Mouse (Mus musculus): ENCODE measurements around the gene Supt6. TPM values are rescaled to one million over a fixed set of nuclear protein-coding genes. Genes with fewer than 3 reads are reported as not detected.

Gene Supt6
- polyA plus RNA-seq, 1 experiment from 2014 or later, result 26.6 TPM

- peak within 1 kb of the TSS; percentile 70 for H3K4me3 ChIP-seq (ENCODE audit: low read depth, low read length)
- peak; percentile 49 for ATAC-seq (ENCODE audit: low read depth)
- under 1% methylated on average over 31 of the region's 32 CpGs for WGBS
- H3K9me3 ChIP-seq (ENCODE audit: control insufficient read depth, low read length), result no peaks in the 10 kb centered on the region
- peak within 1 kb of the TSS; percentile 98 for H3K4me2 ChIP-seq (ENCODE audit: low read depth, low read length)
- peaks cover 12% of the 10 kb centered on the region; the same call in 1 of the 2 replicates for H3K4me1 ChIP-seq (ENCODE audit: control insufficient read depth, insufficient read depth, low read length)
- H3K27me3 ChIP-seq (replicated peaks; ENCODE audit: control insufficient read depth, insufficient read depth, low read length), result no peaks in the 10 kb centered on the region
- peak within 1 kb of the TSS; percentile 97 for H3K27ac ChIP-seq (replicated peaks; ENCODE audit: low read depth, low read length)
- DNase-seq (ENCODE audit: low spot score), result peak; percentile 96
- H3K9ac ChIP-seq (ENCODE audit: low read depth, low read length), result peak within 1 kb of the TSS; percentile 86
- peaks cover 22% of the 10 kb centered on the region for H3K36me3 ChIP-seq (ENCODE audit: control insufficient read depth, insufficient read depth, low read length)
These were observed 69.4 kb downstream of the Supt6 start, which contains the start of the genes Nek8 and Tlcd1 for GRCm38 (mm10) chr11:78176402-78176862. Nek8 (minus strand) TSS chr11:78176675. Tlcd1 (plus strand) TSS chr11:78176711.

DNA sequence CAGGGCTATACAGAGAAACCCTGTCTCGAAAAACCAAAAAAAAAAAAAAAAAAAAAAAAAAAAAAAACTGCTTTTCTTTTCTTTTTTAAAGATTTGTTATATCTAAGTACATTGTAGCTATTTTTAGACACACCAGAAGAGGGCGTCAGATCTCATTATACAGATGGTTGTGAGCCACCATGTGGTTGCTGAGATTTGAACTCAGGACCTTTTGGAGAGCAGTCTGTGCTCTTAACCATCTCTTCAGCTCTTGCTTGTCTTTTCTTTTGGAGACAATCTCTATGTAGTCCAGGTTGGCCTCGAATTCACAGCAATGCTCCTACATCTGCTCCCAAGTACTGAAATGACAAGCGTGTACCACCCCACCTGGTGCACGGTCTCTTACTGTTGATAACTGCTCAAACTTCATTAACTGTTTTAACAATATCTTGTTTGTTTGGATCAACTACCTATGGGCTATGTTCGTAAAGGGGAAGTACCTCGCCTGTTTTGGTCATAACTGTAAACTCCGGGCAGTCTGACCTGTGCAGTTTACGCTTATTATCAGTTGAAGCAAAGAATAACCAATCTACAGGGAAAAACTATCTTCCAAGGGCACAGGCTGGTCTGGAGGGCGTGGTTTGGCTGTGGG lies 69.9 kb downstream of the Supt6 start:
- Histone ChIP-seq H3K4me1 (ENCODE audit: control insufficient read depth, insufficient read depth, low read length) (peaks cover 12% of the 10 kb centered on the region; the same call in 1 of the 2 replicates), H3K27me3 (replicated peaks; ENCODE audit: control insufficient read depth, insufficient read depth, low read length) (no peaks in the 10 kb centered on the region), H3K36me3 (ENCODE audit: control insufficient read depth, insufficient read depth, low read length) (peaks cover 16% of the 10 kb centered on the region), H3K4me3 (ENCODE audit: low read depth, low read length) (peak overlapping the region; percentile 70), H3K9ac (ENCODE audit: low read depth, low read length) (peak overlapping the region; percentile 86; the same call in 1 of the 2 replicates), H3K27ac (replicated peaks; ENCODE audit: low read depth, low read length) (peak overlapping the region; percentile 89), H3K4me2 (ENCODE audit: low read depth, low read length) (peak overlapping the region; percentile 98), H3K9me3 (ENCODE audit: control insufficient read depth, low read length) (no peaks in the 10 kb centered on the region)
- ATAC-seq (ENCODE audit: low read depth) (no peak), DNase-seq (ENCODE audit: low spot score) (no peak)
- 3% methylated on average over 9 of the region's 10 CpGs for WGBS

- Histone ChIP-seq H3K9me3 (ENCODE audit: control insufficient read depth, low read length) (no peaks in the 10 kb centered on the region), H3K36me3 (ENCODE audit: control insufficient read depth, insufficient read depth, low read length) (peaks cover 3% of the 10 kb centered on the region), H3K4me1 (ENCODE audit: control insufficient read depth, insufficient read depth, low read length) (0 out of 2 replicates have a peak, but pooled peaks cover 10% of the 10 kb centered on the region), H3K4me2 (ENCODE audit: low read depth, low read length) (no peak overlapping the region), H3K9ac (ENCODE audit: low read depth, low read length) (no peak overlapping the region), H3K27me3 (replicated peaks; ENCODE audit: control insufficient read depth, insufficient read depth, low read length) (no peaks in the 10 kb centered on the region), H3K4me3 (ENCODE audit: low read depth, low read length) (no peak overlapping the region), H3K27ac (replicated peaks; ENCODE audit: low read depth, low read length) (no peak overlapping the region)
- 92% methylated on average over 3 of the region's 3 CpGs for WGBS
- no peak for DNase-seq (ENCODE audit: low spot score)
- no peak for ATAC-seq (ENCODE audit: low read depth)
These were observed 71.3 kb downstream of the Supt6 start for GRCm38 (mm10) chr11:78174506-78174905.

- H3K36me3 ChIP-seq (ENCODE audit: control insufficient read depth, insufficient read depth, low read length), result no peaks in the 10 kb centered on the region
- 74% methylated on average over 18 of the region's 19 CpGs for WGBS
- DNase-seq (ENCODE audit: low spot score) (no peak), ATAC-seq (ENCODE audit: low read depth) (no peak)
- no peak overlapping the region for H3K9ac ChIP-seq (ENCODE audit: low read depth, low read length)
- H3K4me3 ChIP-seq (ENCODE audit: low read depth, low read length), result no peak overlapping the region
- no peaks in the 10 kb centered on the region for H3K9me3 ChIP-seq (ENCODE audit: control insufficient read depth, low read length)
- H3K27me3 ChIP-seq (replicated peaks; ENCODE audit: control insufficient read depth, insufficient read depth, low read length), result no peaks in the 10 kb centered on the region
- no peak overlapping the region for H3K4me2 ChIP-seq (ENCODE audit: low read depth, low read length)
- H3K4me1 ChIP-seq (ENCODE audit: control insufficient read depth, insufficient read depth, low read length), result 0 out of 2 replicates have a peak, but pooled peaks cover 7% of the 10 kb centered on the region
- no peak overlapping the region for H3K27ac ChIP-seq (replicated peaks; ENCODE audit: low read depth, low read length)
These were observed 72.9 kb downstream of the Supt6 start for GRCm38 (mm10) chr11:78172748-78173383.

DNA sequence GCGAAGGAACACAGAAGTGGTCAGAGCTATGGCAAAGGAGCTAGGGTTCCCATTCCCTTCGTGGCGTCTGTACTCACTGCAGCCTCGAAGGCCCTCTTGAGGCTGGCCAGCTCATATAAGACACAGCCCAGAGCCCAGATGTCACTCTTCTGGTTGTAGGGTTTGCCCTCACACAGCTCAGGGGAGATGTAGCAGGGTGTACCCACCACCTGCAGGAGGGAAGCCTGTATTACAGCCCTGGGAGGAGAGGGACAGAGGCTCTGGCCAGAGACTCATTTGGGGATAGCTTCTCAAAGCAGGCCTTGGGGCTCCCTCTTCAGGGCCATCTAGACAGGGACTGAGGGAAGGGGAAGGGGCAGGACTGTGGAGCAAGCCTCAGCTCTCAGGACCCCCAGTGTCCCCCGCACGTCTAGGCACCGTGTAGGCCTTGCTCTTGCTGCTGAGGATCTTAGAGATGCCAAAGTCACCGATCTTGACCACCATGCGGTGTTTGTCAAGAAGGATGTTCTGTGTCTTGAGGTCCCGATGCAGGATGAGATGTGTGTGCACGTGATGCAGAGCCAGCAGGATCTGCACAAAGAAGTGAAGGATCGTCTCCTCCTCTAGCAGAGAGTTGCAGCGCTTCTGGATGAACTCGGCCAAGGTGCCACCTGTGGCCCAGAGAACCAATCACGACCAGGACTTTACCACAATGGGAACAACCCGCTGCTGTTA lies 73.6 kb downstream of the Supt6 start:
- WGBS, result 80% methylated on average over 16 of the region's 16 CpGs
- Histone ChIP-seq H3K27ac (replicated peaks; ENCODE audit: low read depth, low read length) (no peak overlapping the region), H3K4me3 (ENCODE audit: low read depth, low read length) (no peak overlapping the region), H3K27me3 (replicated peaks; ENCODE audit: control insufficient read depth, insufficient read depth, low read length) (no peaks in the 10 kb centered on the region), H3K9me3 (ENCODE audit: control insufficient read depth, low read length) (no peaks in the 10 kb centered on the region), H3K4me1 (ENCODE audit: control insufficient read depth, insufficient read depth, low read length) (0 out of 2 replicates have a peak, but pooled peaks cover 5% of the 10 kb centered on the region), H3K36me3 (ENCODE audit: control insufficient read depth, insufficient read depth, low read length) (no peaks in the 10 kb centered on the region), H3K9ac (ENCODE audit: low read depth, low read length) (no peak overlapping the region), H3K4me2 (ENCODE audit: low read depth, low read length) (no peak overlapping the region)
- DNase-seq (ENCODE audit: low spot score), result no peak
- ATAC-seq (ENCODE audit: low read depth), result no peak

GRCm38 (mm10) chr11:78171328-78171727 lies 74.5 kb downstream of the Supt6 start:
- no peak for DNase-seq (ENCODE audit: low spot score)
- H3K4me1 ChIP-seq (ENCODE audit: control insufficient read depth, insufficient read depth, low read length), result 0 out of 2 replicates have a peak, but pooled peaks cover 4% of the 10 kb centered on the region
- 78% methylated on average over 4 of the region's 4 CpGs for WGBS
- H3K27me3 ChIP-seq (replicated peaks; ENCODE audit: control insufficient read depth, insufficient read depth, low read length), result no peaks in the 10 kb centered on the region
- H3K9me3 ChIP-seq (ENCODE audit: control insufficient read depth, low read length), result no peaks in the 10 kb centered on the region
- H3K4me3 ChIP-seq (ENCODE audit: low read depth, low read length), result no peak overlapping the region
- no peak for ATAC-seq (ENCODE audit: low read depth)
- H3K27ac ChIP-seq (replicated peaks; ENCODE audit: low read depth, low read length), result no peak overlapping the region
- no peak overlapping the region for H3K4me2 ChIP-seq (ENCODE audit: low read depth, low read length)
- no peak overlapping the region for H3K9ac ChIP-seq (ENCODE audit: low read depth, low read length)
- no peaks in the 10 kb centered on the region for H3K36me3 ChIP-seq (ENCODE audit: control insufficient read depth, insufficient read depth, low read length)

- Histone ChIP-seq H3K9ac (ENCODE audit: low read depth, low read length) (no peak overlapping the region), H3K4me1 (ENCODE audit: control insufficient read depth, insufficient read depth, low read length) (peaks cover 6% of the 10 kb centered on the region; the same call in 1 of the 2 replicates), H3K9me3 (ENCODE audit: control insufficient read depth, low read length) (no peaks in the 10 kb centered on the region), H3K4me3 (ENCODE audit: low read depth, low read length) (no peak overlapping the region), H3K27me3 (replicated peaks; ENCODE audit: control insufficient read depth, insufficient read depth, low read length) (no peaks in the 10 kb centered on the region), H3K36me3 (ENCODE audit: control insufficient read depth, insufficient read depth, low read length) (no peaks in the 10 kb centered on the region), H3K27ac (replicated peaks; ENCODE audit: low read depth, low read length) (no peak overlapping the region), H3K4me2 (ENCODE audit: low read depth, low read length) (no peak overlapping the region)
- no peak for DNase-seq (ENCODE audit: low spot score)
- WGBS, result 88% methylated on average over 15 of the region's 15 CpGs
- ATAC-seq (ENCODE audit: low read depth), result no peak
These were observed 75.5 kb downstream of the Supt6 start for GRCm38 (mm10) chr11:78170306-78170705.

DNA sequence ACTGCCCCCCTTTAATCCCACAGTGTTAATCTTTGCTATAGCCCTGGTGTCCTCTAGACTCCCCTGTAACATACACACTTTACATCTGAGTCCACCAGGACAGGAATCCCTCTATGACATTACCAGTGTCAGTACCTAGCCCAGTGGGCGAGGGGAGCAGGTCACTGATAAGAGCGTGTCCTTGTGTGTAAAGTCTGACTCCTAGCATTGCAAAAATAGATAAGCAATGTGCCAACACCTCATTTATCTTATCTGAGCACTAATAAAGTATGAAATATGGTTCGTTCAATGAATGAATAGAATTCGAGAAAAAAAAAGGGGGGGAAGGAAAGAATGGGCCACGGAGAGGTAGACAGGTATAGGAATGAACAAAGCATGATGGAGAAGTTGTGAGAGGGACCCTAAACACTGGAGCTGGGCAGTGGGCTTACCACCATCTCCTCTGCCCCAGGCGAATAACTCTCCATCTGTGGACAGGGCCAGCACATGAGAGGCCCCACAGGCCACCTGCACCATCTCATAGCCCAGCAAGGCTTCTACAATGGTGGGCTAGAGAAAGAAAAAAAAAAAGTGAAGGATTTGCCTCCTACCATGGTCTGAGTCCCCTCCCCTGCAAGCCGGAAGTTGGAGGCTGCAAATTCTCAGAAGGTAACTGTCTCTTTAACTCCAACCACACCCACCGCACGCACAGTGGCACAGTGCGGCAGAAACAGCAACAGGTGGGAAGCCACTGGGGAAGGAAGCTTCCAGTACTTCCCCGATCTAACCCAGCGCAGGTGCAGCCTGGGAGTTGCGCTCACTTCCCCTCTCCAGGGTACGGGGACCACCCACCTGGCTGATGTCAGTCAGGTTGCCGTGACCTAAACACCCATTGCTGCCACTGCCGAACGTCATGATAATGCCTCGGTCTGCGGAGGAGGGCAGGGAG lies 77.0 kb downstream of the Supt6 start:
- 52% methylated on average over 19 of the region's 19 CpGs for WGBS
- no peak for DNase-seq (ENCODE audit: low spot score)
- H3K36me3 ChIP-seq (ENCODE audit: control insufficient read depth, insufficient read depth, low read length), result no peaks in the 10 kb centered on the region
- H3K9me3 ChIP-seq (ENCODE audit: control insufficient read depth, low read length), result no peaks in the 10 kb centered on the region
- H3K4me1 ChIP-seq (ENCODE audit: control insufficient read depth, insufficient read depth, low read length), result peaks cover 6% of the 10 kb centered on the region; the same call in 1 of the 2 replicates
- ATAC-seq (ENCODE audit: low read depth), result no peak
- H3K27me3 ChIP-seq (replicated peaks; ENCODE audit: control insufficient read depth, insufficient read depth, low read length), result no peaks in the 10 kb centered on the region
- no peak overlapping the region for H3K4me3 ChIP-seq (ENCODE audit: low read depth, low read length)
- H3K4me2 ChIP-seq (ENCODE audit: low read depth, low read length), result no peak overlapping the region
- no peak overlapping the region for H3K27ac ChIP-seq (replicated peaks; ENCODE audit: low read depth, low read length)
- H3K9ac ChIP-seq (ENCODE audit: low read depth, low read length), result no peak overlapping the region

Data from embryonic facial prominence, embryonic 14.5 days (tissue).